Mouse (Mus musculus) urinary bladder, postnatal 36 days (tissue): ENCODE measurements around the gene Hpf1.

Experiments
- DNase-seq, 2 experiments: peaks; one replicate each; pipeline ENCODE4 v3.0.0; 2022; ENCODE audit warnings: low spot score in 2 of 2, mixed read lengths in 1 of 2

Hpf1 gene

GRCm38 (mm10) chr8:60889843-60890519, at the start of gene Hpf1:
Gene Hpf1, plus strand, starts transcription at chr8:60890418.
- peak; percentile 84 to 96 for DNase-seq

GRCm38 (mm10) chr8:60842388-60842787, 47.8 kb upstream of the Hpf1 start:
- DNase-seq: peak in 1 of 2 experiments; percentile 30

GRCm38 (mm10) chr8:60857559-60857958, 32.7 kb upstream of the Hpf1 start:
- DNase-seq: no peak

GRCm38 (mm10) chr8:60858091-60858490, 32.1 kb upstream of the Hpf1 start:
- DNase-seq: no peak

- DNase-seq: no peak
Measured at GRCm38 (mm10) chr8:60858911-60859476, 31.2 kb upstream of the Hpf1 start.

GRCm38 (mm10) chr8:60859605-60860004, 30.6 kb upstream of the Hpf1 start:
- peak; percentile 23 to 28 for DNase-seq

- DNase-seq: no peak
Measured at GRCm38 (mm10) chr8:60860749-60861148, 29.5 kb upstream of the Hpf1 start.

GRCm38 (mm10) chr8:60861783-60862182, 28.4 kb upstream of the Hpf1 start:
- DNase-seq: no peak

- no peak for DNase-seq
Measured at GRCm38 (mm10) chr8:60864875-60865274, 25.3 kb upstream of the Hpf1 start.

GRCm38 (mm10) chr8:60865504-60866114, 24.6 kb upstream of the Hpf1 start:
- DNase-seq: peak; percentile 43 to 61

- DNase-seq: no peak
Measured at GRCm38 (mm10) chr8:60867468-60868115, 22.6 kb upstream of the Hpf1 start.

- DNase-seq: no peak
Measured at GRCm38 (mm10) chr8:60868236-60868965, 21.8 kb upstream of the Hpf1 start.

GRCm38 (mm10) chr8:60869761-60870160, 20.5 kb upstream of the Hpf1 start:
- DNase-seq: no peak

GRCm38 (mm10) chr8:60870231-60871193, 19.7 kb upstream of the Hpf1 start:
- no peak for DNase-seq

- no peak for DNase-seq
Measured at GRCm38 (mm10) chr8:60878617-60879016, 11.6 kb upstream of the Hpf1 start.

- DNase-seq: no peak
Measured at GRCm38 (mm10) chr8:60883419-60884137, 6.6 kb upstream of the Hpf1 start.

- no peak for DNase-seq
Measured at GRCm38 (mm10) chr8:60886736-60887135, 3.5 kb upstream of the Hpf1 start.

GRCm38 (mm10) chr8:60889131-60889842, 931 bp upstream of the Hpf1 start:
- DNase-seq: no peak

GRCm38 (mm10) chr8:60890520-60890874, 279 bp downstream of the Hpf1 start:
- no peak for DNase-seq

- DNase-seq: no peak
Measured at GRCm38 (mm10) chr8:60891757-60892156, 1.5 kb downstream of the Hpf1 start.
